Mouse (Mus musculus): ENCODE measurements at regions not wholly inside any gene's neighbourhood (a gene's known extent, or its start where the extent isn't known, plus 50 kb on each side); places are given as distances from the start of the nearest gene placed in this dataset.

DNA sequence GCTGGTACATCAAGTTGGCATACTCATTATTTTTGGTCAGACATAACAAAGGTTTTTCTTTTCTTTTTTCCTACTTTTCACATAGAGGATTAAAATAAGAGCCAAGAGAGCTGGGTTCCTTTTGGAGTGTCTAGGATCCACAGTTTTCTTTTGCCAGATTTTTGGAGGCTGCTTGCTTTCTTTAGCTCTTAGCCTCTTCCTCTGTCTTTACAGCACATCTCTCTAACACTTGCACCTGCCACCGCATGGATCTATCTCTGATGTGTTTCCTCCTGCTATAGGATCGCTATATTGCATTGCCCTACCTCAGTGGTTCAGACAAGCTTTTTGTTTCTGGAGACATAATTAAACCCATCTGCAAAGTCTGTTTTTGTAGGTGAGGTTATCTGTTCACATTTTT lies 339.9 kb downstream of the Rpl10l start:
- no peak for TF ChIP-seq CTCF (IDR thresholded peaks at IDR 0.05; ENCODE audit: low read depth)
- ATAC-seq (replicated peaks; ENCODE audit: low FRiP score, low read depth) (no peak), DNase-seq (ENCODE audit: low spot score) (no peak)
- Histone ChIP-seq H3K4me2 (ENCODE audit: low read length) (no peak overlapping the region), H3K36me3 (ENCODE audit: insufficient read depth, low read length) (no peaks in the 10 kb centered on the region), H3K27ac (no peak overlapping the region), H3K27me3 (ENCODE audit: insufficient read depth, low read length) (no peaks in the 10 kb centered on the region), H3K9ac (ENCODE audit: low read depth, low read length) (no peak overlapping the region), H3K4me3 (replicated peaks; ENCODE audit: low read depth, low read length) (no peak overlapping the region), H3K9me3 (replicated peaks; ENCODE audit: low read length) (no peaks in the 10 kb centered on the region), H3K4me1 (replicated peaks; ENCODE audit: insufficient read depth, low read length) (no peaks in the 10 kb centered on the region)
- 91% methylated on average over 2 of the region's 2 CpGs for WGBS

DNA sequence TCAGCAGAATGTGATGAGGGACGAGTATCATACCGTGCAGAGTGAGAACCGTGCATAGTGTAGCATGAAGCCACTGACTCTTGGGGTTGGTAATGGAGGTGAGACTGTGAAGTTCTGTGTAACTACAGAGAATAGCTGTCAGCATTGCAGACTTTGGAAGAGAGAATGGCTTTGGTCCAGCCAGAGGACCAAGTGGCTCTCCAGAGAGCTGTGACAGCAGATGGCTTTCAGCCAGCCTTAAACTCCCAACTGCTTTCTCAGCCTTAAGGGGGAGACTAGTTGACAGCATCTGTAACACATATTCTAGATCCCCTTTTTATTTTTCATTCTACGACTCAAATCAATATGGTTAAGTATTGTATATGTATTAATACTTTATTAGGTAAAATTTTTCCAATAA lies 342.0 kb downstream of the Rpl10l start:
- DNase-seq (ENCODE audit: low spot score) (no peak), ATAC-seq (replicated peaks; ENCODE audit: low FRiP score, low read depth) (no peak)
- Histone ChIP-seq H3K4me3 (replicated peaks; ENCODE audit: low read depth, low read length) (no peak overlapping the region), H3K4me2 (ENCODE audit: low read length) (no peak overlapping the region), H3K9me3 (replicated peaks; ENCODE audit: low read length) (no peaks in the 10 kb centered on the region), H3K27ac (no peak overlapping the region), H3K4me1 (replicated peaks; ENCODE audit: insufficient read depth, low read length) (no peaks in the 10 kb centered on the region), H3K27me3 (ENCODE audit: insufficient read depth, low read length) (no peaks in the 10 kb centered on the region), H3K36me3 (ENCODE audit: insufficient read depth, low read length) (no peaks in the 10 kb centered on the region), H3K9ac (ENCODE audit: low read depth, low read length) (no peak overlapping the region)
- no peak for TF ChIP-seq CTCF (IDR thresholded peaks at IDR 0.05; ENCODE audit: low read depth)
- WGBS, result 88% methylated on average over 4 of the region's 4 CpGs

DNA sequence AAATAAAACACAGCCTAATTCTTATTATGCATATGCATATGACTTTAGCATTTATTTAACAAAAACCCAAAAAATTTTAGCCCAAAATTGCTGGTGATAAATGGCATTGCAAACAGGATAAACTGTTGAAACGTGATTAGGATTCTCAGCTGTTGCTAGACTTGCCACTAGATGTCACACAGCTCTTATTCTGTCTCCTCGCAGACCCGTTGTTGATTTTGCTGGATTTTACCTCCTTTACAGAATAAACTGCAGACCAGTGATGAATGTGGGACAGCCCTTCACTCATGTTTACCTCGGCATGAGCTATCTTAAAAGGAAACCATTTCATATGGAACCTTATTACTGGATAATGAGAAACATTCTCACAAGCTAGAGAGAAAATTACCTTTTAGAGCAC lies 352.4 kb downstream of the Rpl10l start:
- 18% methylated on average over 4 of the region's 4 CpGs for WGBS
- H3K9me3 ChIP-seq (replicated peaks; ENCODE audit: low read length), result no peaks in the 10 kb centered on the region
- DNase-seq (ENCODE audit: low spot score) (peak; percentile 2), ATAC-seq (replicated peaks; ENCODE audit: low FRiP score, low read depth) (no peak)
- H3K4me1 ChIP-seq (replicated peaks; ENCODE audit: insufficient read depth, low read length), result no peaks in the 10 kb centered on the region
- peak; percentile 58 for TF ChIP-seq CTCF (IDR thresholded peaks at IDR 0.05; ENCODE audit: low read depth)
- H3K27ac ChIP-seq, result no peak overlapping the region
- H3K9ac ChIP-seq (ENCODE audit: low read depth, low read length), result no peak overlapping the region
- no peaks in the 10 kb centered on the region for H3K36me3 ChIP-seq (ENCODE audit: insufficient read depth, low read length)
- H3K4me2 ChIP-seq (ENCODE audit: low read length), result no peak overlapping the region
- no peak overlapping the region for H3K4me3 ChIP-seq (replicated peaks; ENCODE audit: low read depth, low read length)
- no peaks in the 10 kb centered on the region for H3K27me3 ChIP-seq (ENCODE audit: insufficient read depth, low read length)

DNA sequence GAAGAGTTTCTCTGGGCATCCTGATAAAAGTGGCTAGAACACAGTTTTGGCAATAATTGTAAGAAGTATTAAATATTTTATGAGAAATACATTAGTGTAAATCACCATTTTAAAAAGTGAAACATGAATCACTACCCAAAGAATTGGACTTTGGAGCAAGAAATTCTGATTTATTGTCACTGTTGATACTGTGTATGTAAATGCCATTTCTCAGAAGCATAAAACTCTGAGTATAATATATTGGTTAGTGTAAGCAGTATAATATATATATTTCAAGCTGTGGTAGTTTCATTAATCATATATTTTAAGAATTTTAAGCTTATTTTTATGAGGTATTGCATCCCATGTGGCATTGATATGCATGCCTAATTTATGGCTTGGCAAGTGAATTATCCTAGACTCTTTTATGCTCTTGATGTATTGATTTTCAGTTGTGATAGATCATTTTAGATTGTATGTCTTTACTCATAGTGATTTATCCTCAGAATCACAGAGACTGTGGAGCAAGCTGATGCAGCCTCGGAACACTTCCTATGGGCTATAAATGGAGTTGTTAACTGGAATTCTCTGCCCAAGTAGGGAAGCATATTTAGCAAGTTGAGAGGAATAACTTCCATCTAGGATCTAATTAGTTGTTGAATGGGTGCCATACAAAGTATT lies 354.4 kb downstream of the Rpl10l start:
- H3K27ac ChIP-seq, result no peak overlapping the region
- no peak for DNase-seq (ENCODE audit: low spot score)
- H3K9me3 ChIP-seq (replicated peaks; ENCODE audit: low read length), result no peaks in the 10 kb centered on the region
- H3K27me3 ChIP-seq (ENCODE audit: insufficient read depth, low read length), result no peaks in the 10 kb centered on the region
- no peak for ATAC-seq (replicated peaks; ENCODE audit: low FRiP score, low read depth)
- TF ChIP-seq CTCF (IDR thresholded peaks at IDR 0.05; ENCODE audit: low read depth), result no peak
- H3K4me2 ChIP-seq (ENCODE audit: low read length), result no peak overlapping the region
- no peak overlapping the region for H3K4me3 ChIP-seq (replicated peaks; ENCODE audit: low read depth, low read length)
- H3K9ac ChIP-seq (ENCODE audit: low read depth, low read length), result no peak overlapping the region
- H3K4me1 ChIP-seq (replicated peaks; ENCODE audit: insufficient read depth, low read length), result no peaks in the 10 kb centered on the region
- WGBS, result 67% methylated on average over 1 of the region's 1 CpGs
- H3K36me3 ChIP-seq (ENCODE audit: insufficient read depth, low read length), result no peaks in the 10 kb centered on the region
